Mouse (Mus musculus) Patski (cell line): Measurements from ENCODE around the gene 6030498E09Rik. TPM values are rescaled to one million over a fixed set of nuclear protein-coding genes. Genes with fewer than 3 reads are reported as not detected.

Experiments
- ATAC-seq: fragments of 100-300 bp; one replicate; pipeline ENCODE4 v1.8.0; 2021
- CTCF ChIA-PET: fragments of 350-600 bp; sonication (Branson Sonifier 250); formaldehyde crosslinking; loops from one replicate; lab custom pipeline; 2022; ENCODE audit warnings: inconsistent platforms; lab: Charles Lee
- POLR2A ChIA-PET: fragments of 350-600 bp; sonication (Branson Sonifier 250); formaldehyde crosslinking; loops from one replicate; lab custom pipeline; 2022; ENCODE audit warnings: antibody characterized with exemption, inconsistent platforms; lab: Charles Lee
- DNase-seq: peaks from one replicate; pipeline ENCODE4 v3.0.0-alpha.2; 2011; ENCODE audit warnings: low read depth, low spot score
- H3K27me3 ChIP-seq: fragments of 371-371 bp; one replicate; pipeline ENCODE4 v1.5.1; 2021
- CTCF ChIP-seq: fragments of 100-300 bp; IDR thresholded peaks from one replicate; pipeline ENCODE4 v1.5.1; 2021
- in situ Hi-C: fragments of 300-500 bp; cut with MboI; formaldehyde crosslinking; loops from 3 replicates; pipeline ENCODE4 v1.11.1; 2018; ENCODE audit warnings: low pct_unique_long_range_greater_than_20kb, mixed read lengths
- polyA plus RNA-seq: library from polyadenylated mRNA; unstranded; gene quantifications from one replicate; pipeline ENCODE4 v1.2.3, GENCODE M21; 2021

The 6030498E09Rik gene
- polyA plus RNA-seq, 1 experiment from 2014 or later, result not detected

- in situ Hi-C loops, result no loop called here
- POLR2A ChIA-PET, result no interaction called here
Observed at GRCm38 (mm10) chrX:38996265-38996664, 223.8 kb downstream of the 6030498E09Rik start.

More at GRCm38 (mm10) chrX:38996265-38996664, 223.8 kb downstream of the 6030498E09Rik start:
- no peak for DNase-seq
- ATAC-seq, result no peak
- H3K27me3 ChIP-seq, result no peaks in the 10 kb centered on the region
- no peak for TF ChIP-seq CTCF
- CTCF ChIA-PET, result no interaction called here

Other genes with a start within 250 kb of the 6030498E09Rik start
- gene Cul4b, start 196.5 kb upstream of the 6030498E09Rik start, polyA plus RNA-seq, result 66.1 TPM
- 82.4 TPM for gene Mcts1, start 172.1 kb upstream of the 6030498E09Rik start, polyA plus RNA-seq
- gene C1galt1c1, start 137.6 kb upstream of the 6030498E09Rik start, polyA plus RNA-seq, result 37.1 TPM